Mouse (Mus musculus): ENCODE measurements around the gene Gm49398. TPM values are rescaled to one million over a fixed set of nuclear protein-coding genes. Genes with fewer than 3 reads are reported as not detected.

Gm49398 gene
- not detected for total RNA-seq (2021)
- long read RNA-seq = 0 reads

- no peak for DNase-seq (ENCODE audit: low spot score in 2 of 2)
These were observed at the start of gene Gm49398 for GRCm38 (mm10) chr13:61288739-61289138. Gene Gm49398, minus strand, starts transcription at chr13:61288839.

- DNase-seq (ENCODE audit: low spot score in 2 of 2) = no peak
These were observed 33.4 kb downstream of the Gm49398 start, which contains the start of gene Cts8 for GRCm38 (mm10) chr13:61255258-61255657. Gene Cts8, minus strand, starts transcription at chr13:61255358.

- DNase-seq (ENCODE audit: low spot score in 2 of 2) = peak; percentile 9 to 37
These were observed 47.3 kb downstream of the Gm49398 start for GRCm38 (mm10) chr13:61241076-61241947.

GRCm38 (mm10) chr13:61203310-61203709 is 85.3 kb downstream of the Gm49398 start, which contains the start of gene Cts6:
Gene Cts6, minus strand, starts transcription at chr13:61203410.
- no peak for DNase-seq (ENCODE audit: low spot score in 2 of 2)

Small RNAs within 50 kb of the gene (microRNA-seq; reads per million reads assigned to microRNA genes)
- gene Gm27704 = 0 reads per million in 2 experiments

Other genes with a start within 250 kb of the Gm49398 start
- gene Ctsq, start 248.2 kb downstream of the Gm49398 start, total RNA-seq (2021) = not detected
- not detected for gene Ctsr, start 124.6 kb downstream of the Gm49398 start, total RNA-seq (2021)
- gene Cts6, start 85.4 kb downstream of the Gm49398 start, total RNA-seq (2021) = not detected
- not detected for gene Cts8, start 33.5 kb downstream of the Gm49398 start, total RNA-seq (2021)
- not detected for gene Cts7, start 69.4 kb upstream of the Gm49398 start, total RNA-seq (2021)